Mouse (Mus musculus) left cerebral cortex, adult 6 months (tissue): ENCODE measurements around the gene Olfr397. TPM values are rescaled to one million over a fixed set of nuclear protein-coding genes. Genes with fewer than 3 reads are reported as not detected.

Experiments
- long read RNA-seq, 2 experiments: library from polyadenylated mRNA; unstranded; transcript quantifications; one replicate each; pipeline ENCODE4 v2.0.0; 2019 to 2020
- polyA plus RNA-seq: library from polyadenylated mRNA; unstranded; fragments of <200 nt; fragmentation: Nextera tagmentation; gene quantifications from 2 replicates; pipeline ENCODE4 v1.2.3, GENCODE M21; 2021

Olfr397 gene
- polyA plus RNA-seq = not detected in 2 replicates
- long read RNA-seq, experiment 1 = 0 reads
- long read RNA-seq, experiment 2 = 0 reads

DNA sequence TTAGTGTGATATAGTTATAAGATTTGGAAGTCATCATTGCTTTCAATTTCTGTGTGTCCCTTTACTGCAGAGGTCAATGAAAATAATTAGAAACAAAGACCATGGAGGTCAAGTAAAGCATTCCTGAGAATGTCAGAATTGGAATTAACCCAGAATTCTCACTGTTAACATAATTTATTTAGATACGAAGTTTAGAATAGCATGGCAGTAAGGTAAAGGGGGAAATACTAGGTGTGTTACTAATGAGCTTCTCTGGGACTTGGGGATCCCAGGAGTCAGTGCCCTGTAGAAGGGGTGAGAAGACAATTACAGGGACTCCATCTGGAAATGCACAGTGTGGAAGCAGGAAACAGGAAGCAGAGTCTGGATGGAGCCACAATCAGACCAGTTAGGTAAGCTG, at the start of gene Olfr397:
Gene Olfr397 (plus strand): TSS at position 301 of the 400 bp plus-strand sequence.

DNA sequence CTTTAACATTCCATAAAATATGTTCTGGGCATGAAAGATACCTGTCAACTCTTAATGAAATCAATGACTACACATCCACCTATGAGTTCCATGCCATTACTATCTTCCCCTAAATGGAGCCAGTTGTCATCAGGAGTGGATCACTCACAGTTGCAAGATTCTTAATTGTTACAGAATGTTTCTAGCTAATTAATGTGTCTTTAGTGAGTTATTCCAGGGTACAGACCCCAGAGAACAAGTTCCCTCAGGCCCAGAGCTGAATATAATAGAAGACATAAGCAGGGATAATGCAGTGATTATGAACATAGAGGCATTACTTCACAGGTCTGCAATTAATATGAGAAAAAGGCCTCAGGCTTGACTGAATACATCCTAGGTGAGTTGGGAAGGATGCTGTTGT, 24.2 kb upstream of the Olfr397 start, which contains the start of gene Olfr23:
Gene Olfr23 (plus strand): TSS at position 301 of the 400 bp plus-strand sequence.

DNA sequence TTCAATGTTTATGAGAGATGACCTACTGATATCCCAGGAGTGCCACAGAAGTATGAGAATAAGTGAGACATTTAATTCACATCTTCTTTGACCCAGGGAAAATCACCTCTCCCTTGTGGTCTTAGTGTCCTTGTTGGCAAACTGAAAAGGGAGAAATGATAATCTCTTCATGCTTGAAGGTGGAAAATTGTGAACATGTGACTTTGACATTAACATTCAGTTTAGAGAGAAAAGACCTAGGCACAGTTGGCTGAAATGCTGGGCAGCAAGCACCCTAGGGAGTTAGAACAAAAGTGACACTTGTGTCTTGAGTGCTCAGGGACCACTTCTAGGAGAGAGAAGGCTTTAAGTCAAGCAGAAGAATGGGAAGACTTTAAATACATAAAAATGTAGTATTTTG, 29.7 kb downstream of the Olfr397 start, which contains the start of gene Olfr398:
Gene Olfr398 (minus strand): TSS at position 101 of the 400 bp plus-strand sequence.

Other genes starting within 250 kb of the Olfr397 start
- not detected in 2 replicates for gene Olfr389, start 180.1 kb upstream of the Olfr397 start, polyA plus RNA-seq
- not detected in 2 replicates for gene Olfr390, start 177.9 kb upstream of the Olfr397 start, polyA plus RNA-seq
- not detected in 2 replicates for gene Olfr391-ps, start 157.8 kb upstream of the Olfr397 start, polyA plus RNA-seq
- not detected in 2 replicates for gene Olfr392, start 143.8 kb upstream of the Olfr397 start, polyA plus RNA-seq
- gene Olfr393, start 109.4 kb upstream of the Olfr397 start, polyA plus RNA-seq = not detected in 2 replicates
- not detected in 2 replicates for gene Olfr394, start 70.0 kb upstream of the Olfr397 start, polyA plus RNA-seq
- gene Olfr395, start 51.5 kb upstream of the Olfr397 start, polyA plus RNA-seq = not detected in 2 replicates
- gene Olfr23, start 24.1 kb upstream of the Olfr397 start, polyA plus RNA-seq = not detected in 2 replicates
- not detected in 2 replicates for gene Olfr398, start 29.6 kb downstream of the Olfr397 start, polyA plus RNA-seq
- gene Olfr139, start 95.7 kb downstream of the Olfr397 start, polyA plus RNA-seq = not detected in 2 replicates
- gene Olfr399, start 95.8 kb downstream of the Olfr397 start, polyA plus RNA-seq = not detected in 2 replicates
- gene Zfp616, start 109.1 kb downstream of the Olfr397 start, polyA plus RNA-seq = not detected in 2 replicates
- gene Olfr401, start 152.9 kb downstream of the Olfr397 start, polyA plus RNA-seq = not detected in 2 replicates
- not detected in 2 replicates for gene Olfr402, start 192.7 kb downstream of the Olfr397 start, polyA plus RNA-seq
- gene Olfr403, start 225.4 kb downstream of the Olfr397 start, polyA plus RNA-seq = not detected in 2 replicates